Mouse (Mus musculus): ENCODE measurements around the gene Ly6g6e. TPM values are rescaled to one million over a fixed set of nuclear protein-coding genes. Genes with fewer than 3 reads are reported as not detected.

Gene Ly6g6e
- polyA plus RNA-seq, 1 experiment from 2014 or later, result 12.3 TPM

DNA sequence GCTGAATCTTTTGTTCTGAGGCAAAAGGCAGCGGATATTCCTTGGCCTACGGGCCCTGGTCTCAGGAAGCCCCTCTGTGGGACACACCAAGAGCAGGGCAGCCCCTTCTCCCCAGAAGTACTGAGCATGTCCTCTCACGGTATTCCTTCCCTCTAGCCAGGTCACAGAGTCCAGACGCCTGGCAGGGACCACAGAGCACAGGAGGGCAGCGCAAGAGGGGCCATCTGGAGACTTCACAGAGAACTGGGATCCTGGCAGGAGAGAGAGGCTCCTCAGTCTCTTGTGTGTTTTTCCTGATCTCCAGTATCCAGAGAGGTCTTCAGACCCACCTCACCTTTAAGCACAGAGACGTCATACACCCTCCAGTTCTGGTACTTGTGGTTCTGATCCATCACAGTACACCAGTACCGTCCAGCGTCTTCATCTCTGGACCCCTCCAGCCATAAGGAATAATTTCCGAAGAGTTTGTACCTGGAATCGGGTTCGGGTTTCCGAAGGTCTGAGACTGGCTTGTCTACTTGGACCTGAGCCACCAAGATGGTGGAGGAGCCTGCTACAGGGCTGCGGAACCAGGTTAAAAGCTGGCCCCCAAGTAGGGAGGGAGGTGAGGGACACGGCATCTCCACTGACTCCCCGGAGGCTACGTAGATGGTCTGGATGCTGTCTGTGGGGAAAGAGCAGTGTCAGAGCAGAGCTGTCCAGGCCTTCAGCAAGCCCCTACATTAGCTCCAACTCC is 6.3 kb downstream of the Ly6g6e start:
- WGBS, result 85% methylated on average over 16 of the region's 16 CpGs
- H3K9me3 ChIP-seq (ENCODE audit: control insufficient read depth, low read length), result no peaks in the 10 kb centered on the region
- H3K27me3 ChIP-seq (replicated peaks; ENCODE audit: control insufficient read depth, insufficient read depth, low read length), result no peaks in the 10 kb centered on the region
- H3K4me2 ChIP-seq (ENCODE audit: low read length), result no peak overlapping the region
- H3K36me3 ChIP-seq (ENCODE audit: control insufficient read depth, insufficient read depth), result no peaks in the 10 kb centered on the region
- H3K4me3 ChIP-seq (replicated peaks; ENCODE audit: low read length), result no peak overlapping the region
- peaks cover 5% of the 10 kb centered on the region; the same call in 1 of the 2 replicates for H3K4me1 ChIP-seq (replicated peaks; ENCODE audit: control insufficient read depth, insufficient read depth, low read length)
- no peak overlapping the region for H3K27ac ChIP-seq (ENCODE audit: low read length)
- H3K9ac ChIP-seq (replicated peaks; ENCODE audit: low read depth, low read length), result no peak overlapping the region
- no peak for ATAC-seq

DNA sequence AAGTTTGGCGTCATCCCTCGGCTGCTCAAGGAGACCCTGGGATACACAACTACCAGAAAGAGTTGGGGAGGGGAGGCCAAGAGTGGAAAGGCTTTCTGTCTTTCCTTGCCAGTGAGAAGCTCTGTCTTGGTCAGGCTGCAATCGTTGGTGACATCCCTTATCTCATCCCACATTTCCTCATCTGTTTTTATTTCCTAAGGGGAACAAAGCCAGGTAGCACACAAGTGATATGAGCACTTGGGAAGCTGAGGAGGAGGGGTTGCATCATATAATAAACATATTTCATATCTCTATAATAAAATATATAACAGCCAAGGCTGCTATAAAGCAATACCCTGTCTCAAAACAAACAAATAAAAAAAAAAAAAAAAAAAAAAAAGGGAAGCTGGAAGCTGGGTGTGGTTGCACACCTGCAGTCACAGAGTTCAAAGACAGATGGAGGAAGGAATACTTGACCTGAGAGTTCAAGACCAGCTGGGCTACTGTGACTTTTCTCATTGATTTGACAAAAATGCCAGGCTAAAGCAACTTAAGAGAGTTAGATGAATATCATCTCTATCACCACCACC is 7.3 kb downstream of the Ly6g6e start:
- Histone ChIP-seq H3K4me3 (replicated peaks; ENCODE audit: low read length) (no peak overlapping the region), H3K27me3 (replicated peaks; ENCODE audit: control insufficient read depth, insufficient read depth, low read length) (no peaks in the 10 kb centered on the region), H3K4me2 (ENCODE audit: low read length) (no peak overlapping the region), H3K9me3 (ENCODE audit: control insufficient read depth, low read length) (no peaks in the 10 kb centered on the region), H3K9ac (replicated peaks; ENCODE audit: low read depth, low read length) (no peak overlapping the region), H3K27ac (ENCODE audit: low read length) (no peak overlapping the region), H3K36me3 (ENCODE audit: control insufficient read depth, insufficient read depth) (no peaks in the 10 kb centered on the region), H3K4me1 (replicated peaks; ENCODE audit: control insufficient read depth, insufficient read depth, low read length) (peaks cover 3% of the 10 kb centered on the region; the same call in 1 of the 2 replicates)
- WGBS, result 88% methylated on average over 3 of the region's 3 CpGs
- no peak for ATAC-seq

- Histone ChIP-seq H3K4me3 (replicated peaks; ENCODE audit: low read length) (no peak within 1 kb of the TSS), H3K27ac (ENCODE audit: low read length) (no peak within 1 kb of the TSS), H3K9me3 (ENCODE audit: control insufficient read depth, low read length) (no peaks in the 10 kb centered on the region), H3K4me2 (ENCODE audit: low read length) (no peak within 1 kb of the TSS), H3K36me3 (ENCODE audit: control insufficient read depth, insufficient read depth) (no peaks in the 10 kb centered on the region), H3K27me3 (replicated peaks; ENCODE audit: control insufficient read depth, insufficient read depth, low read length) (no peaks in the 10 kb centered on the region), H3K9ac (replicated peaks; ENCODE audit: low read depth, low read length) (no peak within 1 kb of the TSS), H3K4me1 (replicated peaks; ENCODE audit: control insufficient read depth, insufficient read depth, low read length) (peaks cover 11% of the 10 kb centered on the region)
- no peak for ATAC-seq
- 84% methylated on average over 7 of the region's 7 CpGs for WGBS
Observed at GRCm38 (mm10) chr17:35085208-35085865, 8.6 kb downstream of the Ly6g6e start, which contains the start of gene Ly6g6f. Gene Ly6g6f (minus strand): TSS chr17:35085610.

GRCm38 (mm10) chr17:35088151-35088550 is 11.4 kb downstream of the Ly6g6e start:
- H3K9me3 ChIP-seq (ENCODE audit: control insufficient read depth, low read length), result no peaks in the 10 kb centered on the region
- 47% methylated on average over 2 of the region's 2 CpGs for WGBS
- no peak overlapping the region for H3K4me3 ChIP-seq (replicated peaks; ENCODE audit: low read length)
- ATAC-seq, result no peak
- H3K4me2 ChIP-seq (ENCODE audit: low read length), result no peak overlapping the region
- H3K27me3 ChIP-seq (replicated peaks; ENCODE audit: control insufficient read depth, insufficient read depth, low read length), result no peaks in the 10 kb centered on the region
- no peak overlapping the region for H3K9ac ChIP-seq (replicated peaks; ENCODE audit: low read depth, low read length)
- peaks cover 13% of the 10 kb centered on the region for H3K4me1 ChIP-seq (replicated peaks; ENCODE audit: control insufficient read depth, insufficient read depth, low read length)
- no peak overlapping the region; the same call in 1 of the 2 replicates for H3K27ac ChIP-seq (ENCODE audit: low read length)
- peaks cover 7% of the 10 kb centered on the region; the same call in 1 of the 2 replicates for H3K36me3 ChIP-seq (ENCODE audit: control insufficient read depth, insufficient read depth)

DNA sequence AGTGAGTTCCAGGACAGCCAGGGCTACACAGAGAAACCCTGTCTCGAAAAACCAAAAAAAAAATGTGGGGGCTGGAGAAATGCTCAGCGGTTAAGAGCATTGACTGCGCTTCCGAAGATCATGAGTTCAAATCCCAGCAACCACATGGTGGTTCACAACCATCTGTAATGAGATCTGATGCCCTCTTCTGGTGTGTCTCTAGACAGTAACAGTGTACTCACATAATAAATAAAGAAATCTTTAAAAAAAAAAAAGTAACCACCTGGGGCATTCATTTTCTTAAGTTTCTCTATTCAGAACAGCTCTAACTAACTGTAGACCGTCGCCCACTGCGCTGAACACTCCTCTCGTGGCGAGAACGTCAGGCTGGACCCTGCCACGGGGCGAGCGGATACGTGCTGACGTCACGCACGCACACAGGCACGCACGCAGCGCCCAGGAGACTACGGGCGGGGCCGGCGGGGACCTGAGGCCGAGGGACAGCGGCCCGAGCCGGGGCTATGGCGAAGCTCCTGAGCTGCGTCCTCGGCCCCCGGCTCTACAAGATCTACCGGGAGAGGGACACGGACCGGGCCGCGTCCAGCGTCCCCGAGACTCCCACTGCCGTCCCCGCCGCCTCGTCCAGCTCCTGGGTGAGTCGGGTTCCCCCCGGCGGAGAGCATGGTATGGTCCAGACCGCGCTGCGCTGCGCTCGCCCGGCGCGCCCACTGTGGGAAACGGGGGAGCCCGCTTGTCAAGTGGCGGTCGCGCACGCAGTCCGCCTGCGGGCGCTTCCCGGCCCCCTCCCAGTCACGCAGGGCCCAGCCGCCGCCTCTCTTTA is 12.3 kb downstream of the Ly6g6e start, which contains the start of gene Abhd16a:
TSS of gene Abhd16a (plus strand) at position 439 of the 820 bp plus-strand sequence.
- Histone ChIP-seq H3K9me3 (ENCODE audit: control insufficient read depth, low read length) (no peaks in the 10 kb centered on the region), H3K27me3 (replicated peaks; ENCODE audit: control insufficient read depth, insufficient read depth, low read length) (no peaks in the 10 kb centered on the region), H3K4me3 (replicated peaks; ENCODE audit: low read length) (peak within 1 kb of the TSS; percentile 67), H3K9ac (replicated peaks; ENCODE audit: low read depth, low read length) (peak within 1 kb of the TSS; percentile 92), H3K4me1 (replicated peaks; ENCODE audit: control insufficient read depth, insufficient read depth, low read length) (peaks cover 13% of the 10 kb centered on the region), H3K4me2 (ENCODE audit: low read length) (peak within 1 kb of the TSS; percentile 66), H3K36me3 (ENCODE audit: control insufficient read depth, insufficient read depth) (peaks cover 7% of the 10 kb centered on the region; the same call in 1 of the 2 replicates), H3K27ac (ENCODE audit: low read length) (peak within 1 kb of the TSS; percentile 98)
- WGBS, result 3% methylated on average over 63 of the region's 67 CpGs
- peak; percentile 98 for ATAC-seq

DNA sequence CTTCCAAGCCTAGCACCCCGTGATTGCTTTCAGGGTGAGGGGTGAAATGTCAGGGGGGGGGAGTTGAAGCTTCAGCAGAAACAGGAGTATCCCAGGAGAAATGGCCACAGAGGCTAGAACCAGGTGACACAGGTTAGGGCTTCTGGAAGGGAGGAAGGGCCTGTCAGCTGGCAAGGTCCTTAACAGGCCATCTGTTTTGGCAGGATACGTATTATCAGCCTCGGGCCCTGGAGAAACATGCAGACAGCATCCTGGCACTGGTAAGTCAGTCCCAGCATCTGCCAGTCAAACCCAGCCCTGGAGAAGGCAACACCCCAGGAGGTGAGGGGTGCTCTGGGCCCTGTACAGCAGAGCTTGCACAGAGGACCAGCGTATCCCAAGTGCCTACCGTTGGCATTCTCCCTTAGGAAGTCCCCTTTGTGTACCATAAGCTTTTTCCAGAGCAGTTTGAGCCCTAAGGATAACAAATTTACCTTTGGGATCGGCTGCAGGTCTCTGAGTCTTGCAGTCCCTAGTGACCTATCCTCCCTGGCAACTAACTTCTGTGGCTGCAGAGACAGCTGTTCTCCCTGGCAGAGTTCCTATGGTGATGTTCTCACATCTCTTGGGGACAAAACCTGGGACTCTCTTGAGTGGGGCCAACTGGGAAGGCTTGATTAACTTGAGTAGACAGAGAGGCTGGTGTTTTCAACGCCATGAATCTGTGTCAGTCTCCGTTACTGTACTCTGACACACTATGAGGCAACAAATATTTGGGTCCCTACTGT is 13.6 kb downstream of the Ly6g6e start:
- H3K27me3 ChIP-seq (replicated peaks; ENCODE audit: control insufficient read depth, insufficient read depth, low read length), result no peaks in the 10 kb centered on the region
- H3K9ac ChIP-seq (replicated peaks; ENCODE audit: low read depth, low read length), result peak overlapping the region; percentile 92
- H3K27ac ChIP-seq (ENCODE audit: low read length), result peak overlapping the region; percentile 98
- ATAC-seq, result peak; percentile 13; the same call in 1 of the 2 replicates
- H3K4me1 ChIP-seq (replicated peaks; ENCODE audit: control insufficient read depth, insufficient read depth, low read length), result peaks cover 13% of the 10 kb centered on the region
- WGBS, result 48% methylated on average over 8 of the region's 8 CpGs
- peaks cover 7% of the 10 kb centered on the region; the same call in 1 of the 2 replicates for H3K36me3 ChIP-seq (ENCODE audit: control insufficient read depth, insufficient read depth)
- peak overlapping the region; percentile 67 for H3K4me3 ChIP-seq (replicated peaks; ENCODE audit: low read length)
- peak overlapping the region; percentile 66 for H3K4me2 ChIP-seq (ENCODE audit: low read length)
- H3K9me3 ChIP-seq (ENCODE audit: control insufficient read depth, low read length), result no peaks in the 10 kb centered on the region

- Histone ChIP-seq H3K4me1 (replicated peaks; ENCODE audit: control insufficient read depth, insufficient read depth, low read length) (peaks cover 13% of the 10 kb centered on the region), H3K9ac (replicated peaks; ENCODE audit: low read depth, low read length) (no peak overlapping the region), H3K4me2 (ENCODE audit: low read length) (no peak overlapping the region), H3K36me3 (ENCODE audit: control insufficient read depth, insufficient read depth) (peaks cover 13% of the 10 kb centered on the region), H3K27ac (ENCODE audit: low read length) (no peak overlapping the region), H3K27me3 (replicated peaks; ENCODE audit: control insufficient read depth, insufficient read depth, low read length) (no peaks in the 10 kb centered on the region), H3K9me3 (ENCODE audit: control insufficient read depth, low read length) (no peaks in the 10 kb centered on the region), H3K4me3 (replicated peaks; ENCODE audit: low read length) (no peak overlapping the region)
- 86% methylated on average over 14 of the region's 14 CpGs for WGBS
- ATAC-seq, result no peak
Observed at GRCm38 (mm10) chr17:35092403-35093198, 15.9 kb downstream of the Ly6g6e start.
